Mouse (Mus musculus) mouse trophoblast stem cell (cell line): ENCODE results near the gene Ptprg.
"Not testable (repeated sequence)": the region's sequence is repeated elsewhere in the genome, so short reads cannot be mapped to it uniquely, and the experiment has no call there.

Source experiments
- in situ Hi-C, 2 experiments: fragments of 300-500 bp; cut with MseI, MboI; formaldehyde crosslinking; loops; 2 replicates in 1 of 2; 3 replicates in 1 of 2; pipeline ENCODE4 v1.15.1; 2025

Ptprg gene

DNA sequence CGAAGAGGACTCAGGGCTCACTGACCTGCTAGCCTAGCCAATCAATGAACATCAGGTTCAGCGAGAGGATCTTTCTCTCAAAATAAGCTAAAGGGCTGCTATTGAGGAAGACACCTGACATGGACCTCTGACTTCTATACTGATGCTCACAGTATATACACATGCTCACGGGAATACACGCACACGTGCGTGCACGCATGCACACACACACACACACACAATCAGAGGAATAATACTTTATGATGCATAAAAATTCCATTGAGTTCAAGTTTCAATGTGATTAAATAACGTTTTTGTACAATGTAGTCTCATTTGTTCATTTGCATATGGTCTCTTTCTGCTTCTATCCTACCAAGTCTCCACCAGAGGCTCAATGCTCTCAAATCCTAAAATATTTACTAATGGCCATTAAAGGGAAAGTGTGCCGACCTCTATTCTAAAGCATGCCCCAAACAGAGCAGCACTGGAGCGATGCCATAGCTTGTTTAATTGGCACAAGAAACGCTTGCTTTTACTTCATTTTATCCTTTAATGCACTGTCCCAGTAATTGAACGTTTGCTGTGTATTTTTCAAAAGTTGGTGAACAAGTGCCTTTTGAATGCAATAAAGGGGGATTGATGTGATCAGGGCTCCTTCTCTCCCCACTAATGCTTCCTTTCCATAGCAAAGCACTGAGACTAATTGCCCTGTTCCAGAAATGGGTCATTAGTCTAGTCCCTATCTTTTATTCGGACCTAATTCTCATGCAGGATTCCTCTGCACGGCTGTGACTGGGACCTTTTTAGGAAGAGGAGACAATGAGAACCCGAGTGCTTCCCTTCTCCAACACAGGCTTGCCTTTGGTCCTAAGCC, 407.2 kb downstream of the Ptprg start:
- in situ Hi-C loops = no loop called here

DNA sequence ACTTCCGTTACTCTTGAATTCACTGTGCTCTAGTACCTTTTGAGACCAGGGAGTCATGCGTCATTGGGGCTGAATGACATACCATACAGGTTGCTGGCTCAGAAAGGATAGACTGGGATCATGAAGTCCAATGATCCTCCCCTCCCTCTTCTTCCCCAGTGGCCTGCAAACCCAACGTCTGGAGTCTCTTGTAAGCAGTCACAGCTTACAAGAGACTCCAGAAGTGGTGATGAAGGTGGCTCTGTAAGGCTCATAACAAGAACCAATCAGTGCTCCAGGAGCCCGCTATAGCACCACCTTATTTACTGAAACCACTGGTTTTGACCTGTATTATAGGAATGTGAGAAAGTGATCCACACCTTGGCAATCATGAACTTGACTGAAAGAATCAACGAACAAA, 408.8 kb downstream of the Ptprg start:
- in situ Hi-C loops = no loop called here

DNA sequence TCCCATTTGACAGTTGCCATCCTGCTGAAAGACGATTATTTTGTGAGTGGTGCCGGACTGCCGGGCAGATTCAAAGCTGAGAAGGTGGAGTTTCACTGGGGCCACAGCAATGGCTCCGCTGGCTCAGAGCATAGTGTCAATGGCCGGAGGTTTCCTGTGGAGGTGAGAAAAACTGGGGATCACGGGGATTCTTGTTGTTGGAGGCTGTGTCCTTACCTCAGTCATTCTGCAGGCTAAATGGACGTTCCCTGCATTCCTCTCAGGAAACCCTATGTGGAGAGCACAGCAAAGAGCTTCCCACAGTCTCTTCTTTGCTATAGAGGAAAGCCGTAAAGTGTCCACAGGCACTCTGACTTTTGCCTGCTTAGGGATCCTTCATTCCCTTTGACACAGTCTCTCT, 409.2 kb downstream of the Ptprg start:
- in situ Hi-C loops = no loop called here

DNA sequence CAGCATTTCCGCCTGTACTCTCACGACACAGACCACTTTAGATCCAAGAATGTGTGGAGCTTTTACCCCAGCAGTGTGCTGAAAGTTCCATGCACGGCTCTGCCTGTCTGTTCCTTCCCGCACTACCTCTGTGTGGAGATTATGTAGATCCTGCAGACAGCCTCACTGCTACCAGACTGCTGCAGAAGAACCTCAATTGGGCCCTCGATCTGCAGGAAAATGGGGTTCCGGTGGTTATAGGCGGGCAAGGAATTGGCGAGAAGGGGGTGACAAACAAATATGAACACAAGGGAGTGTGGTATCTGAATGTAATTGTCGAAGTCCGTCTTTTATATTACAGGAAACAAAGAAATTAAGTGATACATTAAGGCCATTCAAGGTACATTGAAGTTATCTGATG, 410.5 kb downstream of the Ptprg start:
- in situ Hi-C loops = no loop called here

DNA sequence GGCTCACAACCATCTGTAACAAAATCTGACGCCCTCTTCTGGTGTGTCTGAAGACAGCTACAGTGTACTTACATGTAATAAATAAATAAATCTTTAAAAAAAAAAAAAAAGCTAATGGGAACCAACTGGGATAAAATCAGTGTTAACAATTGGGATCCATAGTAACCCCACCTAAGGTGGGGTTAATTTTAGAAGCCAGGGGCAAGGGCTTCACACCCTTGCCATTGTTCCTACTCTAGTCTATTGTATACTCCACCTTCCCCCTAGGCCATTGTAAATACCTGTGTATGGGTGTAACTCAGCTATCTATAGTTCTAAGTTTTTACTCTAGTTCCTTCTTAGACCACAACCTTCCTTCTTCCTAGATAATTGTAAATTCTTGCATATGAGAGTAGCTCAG, 411.0 kb downstream of the Ptprg start:
- in situ Hi-C loops = not testable (repeated sequence)

DNA sequence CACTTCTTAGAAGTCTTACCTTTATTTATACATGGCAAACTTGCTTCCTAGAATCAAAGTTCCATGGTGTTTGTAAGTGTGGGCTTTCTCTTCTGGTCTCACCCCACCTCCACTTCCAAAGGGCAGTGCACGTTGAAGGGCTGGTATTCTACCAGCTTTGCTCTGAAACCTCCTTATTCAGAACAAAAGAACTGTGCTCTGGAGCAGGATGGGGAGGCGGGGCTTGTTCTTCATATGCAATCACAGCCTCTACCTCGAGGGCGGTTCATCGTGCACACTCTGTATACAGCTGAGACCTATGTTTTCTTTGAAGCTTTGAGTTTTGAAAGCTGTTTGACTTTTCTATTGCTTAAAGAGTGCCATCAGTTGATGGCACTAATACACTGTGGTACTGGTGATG, 412.5 kb downstream of the Ptprg start:
- in situ Hi-C loops = no loop called here

DNA sequence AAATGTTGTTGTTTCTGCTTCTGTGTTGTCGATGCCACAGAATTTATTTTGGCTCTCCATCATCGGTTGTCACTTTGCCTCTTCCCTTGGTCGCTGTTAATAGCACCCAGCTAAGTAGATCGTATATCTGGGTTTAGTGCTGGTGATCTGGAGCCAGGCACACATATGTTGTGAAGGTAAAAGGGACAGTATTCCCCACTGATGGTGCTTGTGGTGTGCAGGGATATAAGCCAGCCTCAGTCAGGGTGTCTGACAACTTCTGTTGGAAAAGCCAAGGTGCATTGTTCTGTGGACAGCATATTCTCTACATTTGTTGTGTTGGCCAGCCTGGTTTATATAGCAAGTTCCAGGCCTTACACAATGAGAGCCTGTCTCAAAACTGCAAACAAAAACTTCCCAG, 428.4 kb downstream of the Ptprg start:
- in situ Hi-C loops = no loop called here

DNA sequence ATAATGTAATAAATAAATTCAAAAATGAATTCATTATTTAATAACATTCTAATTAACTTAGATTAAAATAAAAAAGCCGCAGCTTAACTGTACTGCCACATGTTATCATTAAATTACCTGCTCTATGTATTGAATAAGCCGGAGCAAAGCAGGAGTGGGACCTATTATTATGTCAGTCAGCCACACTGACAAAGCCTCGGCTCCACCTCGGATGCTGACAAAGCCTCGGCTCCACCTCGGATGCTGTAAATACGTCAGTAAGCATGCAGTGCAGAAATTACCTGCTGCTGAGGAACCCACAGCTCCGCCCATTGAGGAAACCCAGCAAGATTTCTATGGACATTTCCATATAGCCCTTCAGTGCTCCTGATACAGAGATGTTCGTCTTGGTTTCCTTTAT, 429.7 kb downstream of the Ptprg start:
- in situ Hi-C loops = no loop called here

DNA sequence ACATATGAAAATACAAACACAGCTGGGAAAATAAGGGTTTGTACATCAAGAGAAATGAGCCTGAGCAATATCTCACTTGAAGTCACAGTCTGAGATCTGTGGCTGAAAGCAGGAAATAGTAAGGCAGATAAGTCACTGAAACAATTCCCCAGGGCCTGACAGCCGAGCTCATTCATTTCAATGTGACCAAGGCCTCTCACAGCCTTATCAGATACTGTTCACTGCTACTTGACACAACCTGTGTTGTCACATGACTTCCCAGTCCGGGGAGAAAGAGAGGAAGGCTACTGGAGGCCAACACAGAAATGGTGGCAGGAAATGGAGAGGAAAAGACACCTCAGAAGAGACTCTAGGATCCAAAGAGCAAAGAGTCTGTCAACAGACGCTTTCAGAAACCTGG, 430.8 kb downstream of the Ptprg start:
- in situ Hi-C loops = no loop called here

DNA sequence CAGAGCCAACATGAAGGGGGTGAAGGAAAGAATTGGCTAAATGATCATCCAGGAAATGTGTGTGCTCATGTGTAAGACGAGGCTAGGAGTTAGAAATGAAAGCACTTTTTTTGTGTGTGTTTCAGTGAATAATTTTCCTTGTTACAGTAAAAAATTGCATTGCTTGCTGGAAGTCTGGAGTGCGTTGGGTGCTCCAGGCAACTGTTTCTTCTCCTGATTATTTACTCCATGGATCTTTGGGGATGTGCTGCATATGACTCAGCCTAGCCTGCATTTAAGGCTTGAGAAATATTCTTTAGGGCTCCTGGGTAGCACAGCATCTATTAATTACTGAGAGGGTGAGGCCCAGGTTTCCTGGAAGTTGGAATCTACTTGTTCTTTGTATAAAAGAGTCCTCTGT, 435.6 kb downstream of the Ptprg start:
- in situ Hi-C loops = no loop called here

DNA sequence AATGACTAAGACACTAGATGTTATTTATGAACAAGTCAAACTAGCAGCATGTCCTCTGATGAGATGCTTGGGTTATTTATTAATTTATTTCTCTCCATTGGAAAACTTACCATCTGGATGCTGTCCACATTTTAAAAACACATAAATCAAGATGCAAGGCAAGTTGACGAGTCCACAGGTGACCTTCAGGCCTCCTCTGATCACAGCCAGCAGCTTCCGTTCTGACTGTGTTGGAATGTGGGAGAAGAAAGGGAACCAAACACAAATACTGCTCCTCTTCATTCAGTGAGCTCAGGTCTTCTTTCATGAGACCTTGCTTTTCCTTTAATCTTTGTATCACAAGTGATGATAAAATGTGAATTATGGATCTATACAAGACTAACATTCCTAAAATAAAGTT, 437.8 kb downstream of the Ptprg start:
- in situ Hi-C loops = no loop called here

DNA sequence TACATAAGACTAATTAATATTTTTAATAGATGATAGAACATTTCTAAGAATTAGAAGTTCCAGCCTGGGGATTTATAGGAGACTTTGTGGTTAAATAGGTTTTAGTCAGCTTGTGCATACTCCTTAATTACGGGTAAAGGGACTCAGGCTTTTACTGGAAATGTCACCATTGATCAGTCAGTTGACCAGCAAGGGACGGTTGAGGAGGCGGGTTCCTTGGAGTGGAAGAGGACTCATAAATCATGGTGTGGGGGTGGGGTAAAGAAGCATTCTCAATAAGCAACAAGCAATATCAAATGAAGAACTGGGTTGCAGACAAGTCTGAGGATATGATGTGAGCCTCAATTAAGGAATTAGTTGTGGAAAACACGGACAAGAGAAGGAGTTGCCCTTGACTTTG, 438.8 kb downstream of the Ptprg start:
- in situ Hi-C loops = no loop called here

DNA sequence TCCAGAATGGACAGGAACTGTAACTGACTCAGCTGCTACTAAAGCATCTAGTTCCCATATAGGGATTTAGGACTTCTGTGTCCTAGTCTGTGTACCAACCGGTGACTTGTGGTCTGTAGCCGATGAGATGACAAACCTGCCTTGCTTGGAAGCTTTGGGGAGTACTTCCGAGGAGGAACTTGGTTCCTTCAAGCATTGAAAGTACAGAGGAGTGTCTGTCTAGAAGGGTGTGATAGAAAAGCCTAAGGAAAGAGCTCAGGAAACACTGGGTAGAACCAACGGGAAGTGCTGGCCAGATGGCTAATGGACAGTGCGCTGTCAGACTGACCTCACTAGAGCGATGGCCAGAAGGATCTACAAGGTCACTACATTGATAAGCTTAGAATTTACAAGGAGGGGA, 439.2 kb downstream of the Ptprg start:
- in situ Hi-C loops = no loop called here

DNA sequence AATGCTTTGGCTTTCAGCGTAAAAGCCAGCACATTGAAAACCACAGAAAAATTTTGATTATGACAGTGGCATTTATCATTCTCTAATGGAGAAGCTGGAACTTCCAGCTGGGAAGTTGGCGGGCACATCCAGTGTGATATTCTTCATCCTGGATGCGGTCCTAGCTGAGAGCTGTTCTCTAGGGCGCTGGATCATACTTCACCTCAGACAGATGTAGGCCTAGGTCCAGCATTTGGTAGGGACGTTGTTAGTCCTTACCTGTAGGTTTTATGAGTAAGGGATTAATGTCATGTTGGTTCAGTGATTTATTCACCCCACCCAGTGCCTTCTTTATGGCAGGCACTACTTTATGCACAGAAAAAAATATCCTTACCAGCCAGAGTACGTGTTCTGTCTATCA, 444.2 kb downstream of the Ptprg start:
- in situ Hi-C loops = no loop called here

DNA sequence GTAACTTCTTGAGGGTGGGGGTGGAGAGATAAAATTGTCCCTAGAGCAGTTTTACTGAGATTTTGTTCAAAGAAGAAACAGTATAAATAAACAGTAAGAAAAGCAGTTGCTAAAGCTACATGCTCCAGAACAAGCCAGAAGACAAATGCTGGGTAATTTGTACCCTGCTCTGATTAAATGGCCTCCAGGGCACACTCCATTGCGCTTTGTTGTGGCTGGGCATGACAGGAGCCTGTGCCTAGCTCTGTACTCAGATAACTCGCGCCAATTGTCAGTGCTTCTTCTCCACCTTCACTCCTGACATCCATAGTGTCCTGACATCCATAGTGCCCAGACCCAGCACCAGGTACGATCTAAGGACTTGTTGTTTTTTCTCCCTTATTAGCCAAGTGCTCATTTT, 445.1 kb downstream of the Ptprg start:
- in situ Hi-C loops = no loop called here

DNA sequence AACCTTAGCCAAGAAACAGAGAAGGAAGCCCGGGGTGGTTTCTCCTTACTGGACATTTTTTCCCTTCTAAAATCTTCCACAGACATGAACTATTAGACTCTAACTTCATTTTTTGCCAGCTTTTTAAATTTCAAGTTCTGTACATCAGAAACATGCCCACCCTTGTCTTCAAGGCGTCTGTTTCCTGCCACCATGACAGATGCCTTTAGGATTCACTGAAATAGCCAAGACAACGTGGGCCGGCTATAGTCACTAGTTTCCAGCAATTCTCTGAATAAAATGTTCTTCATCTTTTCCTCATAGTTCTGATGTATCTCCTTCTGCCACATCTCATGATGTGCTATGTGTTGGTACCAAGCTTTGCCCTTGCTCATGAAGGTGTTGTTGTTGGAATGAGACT, 450.7 kb downstream of the Ptprg start:
- in situ Hi-C loops = no loop called here

DNA sequence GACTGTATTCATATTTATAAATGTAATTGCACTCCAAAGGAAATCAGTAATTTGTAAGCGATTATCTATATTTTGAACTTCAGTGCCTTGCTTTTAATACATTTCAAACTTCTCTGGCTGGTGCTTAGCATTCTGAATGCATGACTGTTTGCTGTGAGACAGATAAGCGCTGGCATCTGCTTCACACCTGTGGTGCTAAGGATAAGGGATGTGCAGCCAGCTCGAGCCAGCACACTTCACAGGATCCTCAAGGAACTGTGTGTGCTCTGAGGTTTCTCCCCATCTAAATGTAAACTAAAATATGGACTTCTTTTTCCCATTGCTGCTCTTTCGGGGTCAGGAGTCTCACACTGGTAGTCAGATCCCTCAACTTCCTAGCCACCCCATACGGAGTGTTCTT, 458.4 kb downstream of the Ptprg start:
- in situ Hi-C loops = no loop called here

DNA sequence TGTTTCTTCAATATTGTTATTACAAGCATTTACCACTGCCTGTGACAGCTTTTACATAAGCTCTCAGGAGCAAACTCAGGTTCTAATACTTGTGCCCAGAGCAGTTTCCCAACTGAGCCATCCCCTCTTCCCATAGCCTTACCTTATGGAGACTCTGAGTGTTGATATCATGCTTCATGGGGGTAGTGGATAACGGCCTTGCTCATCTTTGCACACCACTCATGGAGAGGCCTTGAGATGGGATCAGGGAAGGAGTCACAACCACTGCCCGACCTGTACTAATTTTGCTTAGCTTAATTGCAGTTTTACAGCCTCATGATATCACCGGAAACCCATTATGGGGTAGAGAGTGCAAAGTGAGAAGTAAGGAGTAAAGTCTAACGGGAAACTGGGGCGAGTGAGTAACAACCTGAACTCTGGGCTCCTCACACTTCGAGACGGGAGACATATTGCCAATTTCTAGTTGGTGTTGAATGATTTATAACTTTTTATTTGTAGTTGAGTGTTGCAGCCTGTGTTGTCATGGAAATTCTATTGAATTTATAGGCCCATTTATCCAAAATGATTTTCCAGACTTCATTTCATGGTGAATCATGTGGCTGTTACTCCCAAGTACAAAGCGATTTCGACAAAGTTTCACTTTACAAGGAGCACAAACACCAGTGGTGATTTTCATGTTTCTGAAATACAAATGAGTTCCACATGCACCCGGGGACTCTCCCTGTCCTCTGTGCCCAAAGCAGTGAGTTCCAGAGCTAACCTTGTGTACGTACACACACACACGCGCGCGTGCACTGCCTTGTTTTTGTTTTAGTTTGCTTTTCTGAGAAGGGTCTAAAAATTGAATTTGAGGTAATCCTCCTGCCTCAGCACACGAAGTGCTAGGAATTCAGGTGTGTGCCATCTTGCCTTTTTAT, 472.7 kb downstream of the Ptprg start:
- in situ Hi-C loops = no loop called here

DNA sequence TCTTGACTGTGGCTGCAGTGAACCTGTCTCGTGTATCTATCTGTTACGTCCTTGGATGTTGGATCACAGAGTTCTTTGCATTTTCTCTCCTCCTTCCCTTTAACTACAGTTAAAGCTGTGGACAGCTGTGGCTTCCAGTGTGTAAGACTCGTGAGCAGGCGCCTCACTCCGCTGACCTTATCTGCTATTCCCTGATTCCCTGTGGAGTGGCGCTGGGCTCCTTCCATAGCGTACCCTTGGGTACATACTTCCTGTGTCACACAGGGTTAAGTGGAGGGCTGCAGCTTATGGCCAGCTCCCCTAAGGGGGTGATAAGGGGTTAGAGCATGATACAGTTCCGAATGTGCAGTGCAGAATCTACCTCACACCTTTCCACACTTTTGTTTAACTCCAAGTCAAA, 473.9 kb downstream of the Ptprg start:
- in situ Hi-C loops = no loop called here

DNA sequence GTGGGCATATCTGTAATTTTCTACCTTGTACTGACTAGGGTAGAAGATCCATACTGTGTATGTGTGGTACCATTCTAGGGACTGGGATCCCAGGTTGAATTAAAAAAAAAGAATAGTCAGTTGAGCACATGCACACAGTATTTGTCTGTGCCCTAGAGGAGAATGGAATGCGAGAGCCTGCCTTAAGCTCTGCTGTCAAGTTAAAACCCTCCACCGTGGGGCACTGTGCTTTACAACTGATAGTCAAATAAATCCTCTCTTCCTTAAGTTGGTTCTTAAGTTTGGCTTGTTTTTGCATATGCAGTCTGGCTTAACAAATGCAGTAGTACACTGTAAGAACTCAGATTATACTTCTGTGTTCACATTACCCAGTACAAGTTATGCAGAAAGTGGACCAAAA, 476.6 kb downstream of the Ptprg start:
- in situ Hi-C loops = loop anchor here in 1 of 2 experiments (5.0 kb wide), 1 partner anchor 107 kb away; no protein-coding TSS in a partner anchor

DNA sequence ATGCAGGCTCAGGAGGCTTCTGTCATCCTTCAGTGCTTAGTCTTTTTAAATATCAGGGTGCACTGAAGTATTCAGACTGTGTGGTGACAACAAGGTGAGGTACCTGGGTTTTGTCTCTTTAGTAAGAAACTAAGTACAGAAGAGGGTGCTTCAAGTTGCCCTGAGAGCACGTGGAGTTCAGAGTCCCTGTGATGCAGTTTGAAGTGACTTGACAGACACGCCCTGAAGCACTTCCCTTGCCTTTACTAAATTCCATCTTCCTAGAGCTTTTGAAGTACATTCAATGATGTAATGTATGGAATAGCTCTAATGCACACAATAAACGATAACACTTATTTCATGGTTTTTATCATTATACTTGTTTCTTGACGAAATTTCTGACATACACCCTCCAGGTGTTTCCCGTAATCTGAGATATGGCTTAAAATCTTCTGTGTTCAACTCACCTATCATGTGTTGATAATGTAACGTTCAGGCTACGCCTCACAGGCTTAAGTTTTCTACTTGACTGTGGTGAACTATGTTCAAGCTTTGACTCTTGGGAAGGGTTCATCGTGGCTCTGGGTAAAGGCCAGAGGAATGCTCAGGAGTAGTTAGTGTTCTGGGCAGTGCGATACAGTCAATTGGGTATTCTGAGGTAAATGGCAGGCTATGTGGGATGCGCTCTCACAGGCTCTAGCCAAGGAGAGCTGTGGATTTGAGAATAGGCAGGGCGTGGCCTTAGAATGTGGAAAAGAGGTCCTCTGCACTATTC, 483.4 kb downstream of the Ptprg start:
- in situ Hi-C loops = no loop called here

DNA sequence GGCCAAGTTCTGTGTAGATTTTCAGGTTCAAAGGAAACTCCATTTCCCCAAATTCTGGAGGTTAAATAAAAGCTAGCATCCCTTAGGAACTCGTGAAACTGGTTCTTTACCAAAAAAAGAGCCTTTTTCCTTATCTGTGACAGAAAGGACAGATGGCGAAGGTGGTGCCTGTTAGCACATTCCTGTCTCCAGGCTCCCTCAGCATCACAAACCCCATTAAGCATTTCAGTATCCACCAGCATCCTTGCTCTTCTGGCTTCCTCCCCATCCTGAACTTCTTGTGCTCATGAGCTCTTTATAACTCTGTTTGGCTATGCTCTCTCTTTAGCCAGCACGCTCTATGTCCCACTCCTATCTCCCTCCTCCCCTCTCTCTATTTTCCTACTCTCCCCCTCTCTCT, 486.4 kb downstream of the Ptprg start:
- in situ Hi-C loops = no loop called here
